Mouse (Mus musculus) hematopoietic stem cell, adult 5-6 weeks (primary cell): ENCODE measurements around the gene Zfp318. TPM values are rescaled to one million over a fixed set of nuclear protein-coding genes. Genes with fewer than 3 reads are reported as not detected.

Source experiments
- ATAC-seq, 2 experiments: fragments of 125-278 bp in 1 of 2; replicated peaks in 1 of 2; 2 replicates each; pipeline ENCODE4 v1.8.0; 2016 to 2017; ENCODE audit warnings: inconsistent platforms in 2 of 2, mild to moderate bottlenecking in 2 of 2, moderate number of reproducible peaks in 2 of 2, low read depth in 1 of 2, moderate TSS enrichment in 1 of 2; ENCODE audit not compliant: low FRiP score in 2 of 2, poor library complexity in 2 of 2, severe bottlenecking in 2 of 2, insufficient read depth in 1 of 2, low TSS enrichment in 1 of 2
- total RNA-seq: library from RNA; stranded (forward); fragments of 172-1452, 232-1000 nt; gene quantifications from 2 replicates; pipeline ENCODE4 v1.2.3, GENCODE M21; 2017

The Zfp318 gene
- total RNA-seq, 1 experiment from 2014 or later, result 64.6 TPM

DNA sequence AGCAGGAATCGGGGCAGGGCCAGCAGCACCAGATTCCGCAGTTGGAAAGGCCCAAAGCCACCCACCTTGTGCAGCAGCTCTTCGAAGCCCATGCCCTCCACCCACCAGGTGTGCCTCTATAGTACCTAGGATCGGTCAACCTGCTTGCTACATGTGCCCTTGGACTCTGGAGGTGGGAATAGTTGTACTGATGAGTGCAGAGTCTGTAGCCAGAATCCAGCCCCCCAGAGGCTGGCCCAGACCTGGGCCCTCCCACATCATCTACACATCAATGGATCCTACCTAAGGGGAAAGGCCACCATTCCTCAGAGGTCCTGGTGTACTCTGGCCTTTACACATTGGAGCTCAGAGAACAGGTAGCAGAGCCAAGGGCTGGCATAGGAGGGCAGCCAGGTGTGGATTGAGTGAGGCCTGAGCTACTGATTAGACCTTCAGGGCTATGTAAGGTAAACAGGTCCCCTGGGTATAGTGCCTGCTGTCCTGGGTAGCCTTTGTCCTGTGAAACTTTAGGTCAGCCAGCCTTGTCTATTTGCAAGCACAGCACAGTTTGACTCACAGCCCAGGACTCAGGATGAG is 54.9 kb downstream of the Zfp318 start, which contains the start of gene Slc22a7:
TSS of gene Slc22a7 (minus strand) at position 160 of the 576 bp plus-strand sequence.
- ATAC-seq, result no peak

DNA sequence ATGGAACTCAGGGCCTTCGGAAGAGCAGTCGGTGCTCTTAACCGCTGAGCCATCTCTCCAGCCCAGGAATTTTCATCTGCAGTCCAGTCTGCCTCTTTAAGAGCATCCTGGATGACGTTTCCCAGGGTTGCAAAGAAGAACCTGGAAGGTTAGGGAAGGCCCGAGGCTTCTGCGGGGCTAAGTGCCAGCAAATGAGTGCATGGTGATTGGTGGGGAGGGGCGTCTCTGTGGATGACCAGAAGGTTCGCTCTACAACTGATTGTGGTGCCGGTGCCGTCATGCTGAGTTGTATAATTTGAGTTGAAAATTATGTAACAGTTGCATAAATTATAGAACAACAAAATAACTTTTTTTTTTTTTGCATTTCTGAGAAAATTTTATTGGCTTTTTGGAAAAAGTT is 55.6 kb downstream of the Zfp318 start:
- no peak for ATAC-seq

DNA sequence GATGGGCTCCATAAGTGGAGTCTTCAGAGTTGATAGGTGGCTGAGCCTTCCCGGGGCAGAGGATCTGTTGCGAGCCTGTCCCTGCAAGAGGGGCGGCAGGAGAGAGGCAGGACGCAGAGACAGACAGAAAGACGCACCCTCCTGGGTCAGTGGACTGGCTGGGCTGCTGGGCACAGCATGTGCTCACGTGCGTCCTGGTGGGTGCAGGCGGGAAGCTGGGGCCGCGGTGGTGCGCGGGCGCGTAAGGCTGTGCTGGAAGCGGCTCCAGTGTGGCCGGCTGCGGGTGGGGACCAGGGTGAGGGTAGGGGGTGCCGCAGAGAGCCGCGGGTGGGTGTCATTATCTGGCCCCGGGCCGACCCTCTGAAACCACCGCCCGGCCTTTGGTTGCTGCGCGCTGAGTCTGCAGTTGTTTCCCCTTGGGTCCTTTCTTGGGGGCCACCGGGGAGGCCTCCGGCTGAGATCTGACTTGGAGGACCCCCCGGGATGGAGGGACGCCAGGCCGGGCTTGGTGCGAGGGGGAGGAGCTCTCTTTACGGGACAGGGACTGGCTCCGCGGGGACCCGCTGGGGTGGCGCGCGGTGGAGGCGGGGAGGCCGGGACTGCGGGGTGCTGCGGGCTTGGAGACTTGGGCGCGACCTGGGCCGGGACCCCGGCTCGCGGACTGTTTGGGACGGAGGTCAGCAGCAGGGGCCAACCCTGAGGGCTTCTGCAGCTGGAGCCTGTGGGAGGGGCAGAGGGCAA is 61.5 kb downstream of the Zfp318 start:
- ATAC-seq, result no peak

DNA sequence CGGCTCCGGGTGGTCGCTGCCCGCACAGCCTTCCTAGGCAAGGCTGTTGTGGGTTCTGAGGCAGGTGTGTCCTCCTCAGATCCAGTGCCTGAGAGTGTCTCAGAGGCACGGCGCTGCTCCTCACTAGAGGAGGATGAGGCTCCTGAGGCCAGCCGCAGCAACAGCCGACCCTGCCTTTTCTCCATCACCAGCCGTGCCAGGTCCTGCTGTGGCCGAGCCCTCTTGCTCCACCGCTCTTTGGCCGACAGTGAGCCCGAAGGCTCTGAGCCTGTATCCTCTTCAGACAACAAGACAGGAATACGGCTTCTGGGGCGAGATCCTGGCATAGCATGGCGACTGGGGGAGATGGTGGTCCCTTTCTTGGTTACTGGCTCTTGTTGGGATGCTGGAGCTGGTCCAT is 62.7 kb downstream of the Zfp318 start:
- ATAC-seq, result no peak

DNA sequence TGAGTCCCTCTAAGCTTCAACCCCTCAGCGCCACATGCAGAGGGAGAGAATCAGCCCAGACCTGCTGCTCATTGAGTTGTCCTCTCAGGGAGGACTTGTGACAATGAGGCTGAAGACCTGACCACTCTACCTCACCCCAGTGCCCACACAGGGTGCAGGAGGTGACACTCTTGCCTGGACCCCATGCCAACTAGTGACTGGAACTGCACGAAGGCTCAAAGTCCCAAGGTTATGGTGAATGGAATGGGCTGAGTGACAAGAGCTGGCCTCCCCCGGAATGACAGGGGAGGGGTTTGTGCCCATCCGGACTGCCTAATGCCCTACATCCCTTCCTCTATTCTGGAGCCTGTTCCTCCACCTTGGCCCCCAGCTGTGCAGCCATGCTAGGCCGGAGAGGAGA is 69.2 kb downstream of the Zfp318 start:
- no peak for ATAC-seq

DNA sequence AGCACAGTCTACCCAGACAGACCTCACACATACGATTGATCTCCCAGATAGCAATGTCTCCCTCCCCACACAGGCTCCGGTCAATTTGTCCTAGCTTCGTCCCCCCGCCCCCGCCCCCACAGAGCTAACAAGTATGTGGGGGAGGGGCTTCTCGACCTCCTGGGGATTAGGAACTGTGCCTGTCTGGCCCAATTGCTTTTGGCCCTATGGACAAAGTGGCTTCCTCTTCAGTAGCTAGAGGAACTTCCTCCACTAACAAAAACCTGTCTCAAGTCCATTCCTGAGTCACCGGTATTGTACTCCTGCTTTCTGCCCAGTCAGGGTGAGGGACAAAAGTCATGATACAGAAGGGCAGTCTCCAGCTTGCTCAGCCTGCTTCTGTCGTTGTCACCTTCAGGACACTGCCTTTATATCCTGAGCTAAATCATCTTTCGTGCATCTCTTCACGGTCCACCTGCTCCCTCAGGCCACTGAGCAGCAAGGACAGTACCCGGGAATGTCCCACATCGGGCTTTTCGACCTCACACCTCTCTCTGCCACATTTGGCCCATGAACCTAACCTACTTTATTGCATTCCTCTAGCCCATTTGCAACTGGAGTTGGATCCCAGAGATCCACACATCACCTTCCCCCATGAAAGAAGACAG is 69.9 kb downstream of the Zfp318 start:
- ATAC-seq, result no peak

DNA sequence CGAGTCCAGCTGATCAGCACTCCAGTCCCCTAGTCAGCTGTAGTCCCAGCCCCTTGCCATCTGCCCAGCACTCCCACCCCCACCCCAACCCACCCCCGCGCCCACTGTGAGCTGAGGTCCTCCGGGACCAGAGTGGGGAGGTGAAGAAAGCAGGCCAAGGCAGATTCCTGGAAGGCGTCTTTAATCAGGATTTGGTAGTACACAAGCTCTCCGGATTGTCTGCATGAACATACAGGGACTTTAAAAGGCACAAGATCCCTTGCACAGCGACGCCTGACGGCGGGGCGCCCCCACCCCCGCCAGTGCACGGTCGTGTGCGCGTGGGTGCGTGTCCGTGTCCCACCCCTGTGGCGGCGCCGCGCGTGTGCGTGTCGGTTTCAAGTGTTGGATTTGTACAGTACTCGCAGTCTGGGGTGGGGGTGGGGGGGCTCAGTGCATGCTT is 70.5 kb downstream of the Zfp318 start:
- ATAC-seq, result no peak

DNA sequence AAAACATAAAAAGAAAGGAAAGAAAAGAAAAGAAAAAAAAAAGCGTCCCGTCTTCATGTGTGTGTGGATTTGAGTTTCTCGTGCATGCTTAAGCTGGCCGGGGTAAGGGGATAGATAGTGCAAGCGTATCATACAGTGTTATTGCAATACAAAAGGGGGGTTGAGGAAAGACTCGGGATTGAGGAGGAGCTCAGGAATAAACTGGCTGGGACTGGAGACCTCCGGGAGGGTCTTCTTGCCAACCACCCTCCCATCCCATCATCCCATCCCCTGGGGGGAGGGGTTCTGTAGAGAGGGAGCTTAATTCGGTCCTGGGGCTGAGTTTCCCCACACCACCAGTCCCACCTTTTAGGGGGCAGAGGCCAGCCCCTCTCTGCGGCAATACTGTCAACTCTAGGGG is 71.0 kb downstream of the Zfp318 start:
- no peak for ATAC-seq

DNA sequence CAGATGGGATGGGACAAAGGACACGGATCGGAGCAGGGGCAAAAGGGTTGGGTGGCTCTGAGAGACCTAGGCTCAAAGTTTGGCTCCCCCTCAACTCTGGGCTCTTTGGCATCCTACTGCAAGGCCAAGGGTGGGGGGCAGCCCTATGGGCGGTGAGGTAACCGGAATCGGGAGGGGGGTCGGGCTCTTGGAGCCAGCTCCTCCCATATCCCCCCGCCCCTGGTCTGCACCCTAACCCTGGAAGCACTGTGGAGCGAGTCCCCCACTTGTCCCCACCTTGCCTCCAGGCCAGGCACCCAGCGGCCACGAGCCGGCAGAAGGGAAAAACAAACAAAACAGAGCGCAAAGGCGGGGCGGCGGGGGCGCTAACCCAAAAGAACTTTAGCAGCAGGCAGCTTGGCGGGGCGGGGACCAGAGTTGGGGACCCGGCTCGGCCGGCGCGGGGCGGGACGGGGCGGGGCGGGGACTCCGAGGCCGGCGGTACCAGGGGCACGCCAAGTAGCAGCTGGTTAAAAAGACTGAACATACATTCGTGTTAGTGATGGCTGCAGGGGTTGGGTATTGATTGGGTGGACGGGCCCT is 71.7 kb downstream of the Zfp318 start:
- no peak for ATAC-seq

DNA sequence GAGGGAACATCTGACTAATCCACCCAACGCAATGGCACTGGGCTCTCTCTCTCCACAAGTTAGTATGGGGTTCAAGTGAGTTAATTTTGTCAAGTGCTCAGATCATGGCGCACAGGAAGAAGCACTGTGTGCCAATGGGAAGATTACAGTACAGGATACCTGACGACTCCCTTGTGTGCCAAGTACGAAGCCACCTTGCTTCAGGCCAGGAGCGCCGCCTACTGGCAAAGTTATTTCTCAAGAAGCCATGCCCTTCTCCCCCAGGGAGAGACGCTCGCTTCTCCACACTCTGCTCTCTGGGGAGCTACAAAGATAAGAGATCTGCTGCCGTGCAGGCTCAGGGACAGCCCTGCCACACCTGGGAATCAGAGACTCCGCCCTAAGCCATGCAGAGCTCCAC is 74.3 kb downstream of the Zfp318 start:
- no peak; a peak in 1 of 4 replicates for ATAC-seq

DNA sequence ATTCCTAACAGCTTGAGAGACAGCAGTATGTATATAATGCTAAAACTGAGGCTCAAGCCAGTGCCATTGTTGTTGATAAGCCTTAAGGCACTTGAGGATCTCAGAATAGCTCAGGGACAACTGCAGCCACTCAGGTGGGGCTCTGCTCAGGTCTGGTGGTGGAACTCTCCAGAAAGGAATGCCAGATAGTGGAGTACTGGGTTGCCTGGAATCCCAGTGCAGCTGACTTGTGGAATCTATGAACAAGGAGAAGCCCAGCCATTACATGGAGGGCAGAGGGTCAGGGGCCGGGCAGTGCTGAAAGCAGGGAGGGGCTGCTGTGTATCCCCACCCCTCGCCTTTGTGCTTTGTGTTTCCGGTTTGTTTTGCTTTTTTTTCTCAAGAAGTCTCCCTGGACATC is 74.9 kb downstream of the Zfp318 start:
- ATAC-seq, result no peak

DNA sequence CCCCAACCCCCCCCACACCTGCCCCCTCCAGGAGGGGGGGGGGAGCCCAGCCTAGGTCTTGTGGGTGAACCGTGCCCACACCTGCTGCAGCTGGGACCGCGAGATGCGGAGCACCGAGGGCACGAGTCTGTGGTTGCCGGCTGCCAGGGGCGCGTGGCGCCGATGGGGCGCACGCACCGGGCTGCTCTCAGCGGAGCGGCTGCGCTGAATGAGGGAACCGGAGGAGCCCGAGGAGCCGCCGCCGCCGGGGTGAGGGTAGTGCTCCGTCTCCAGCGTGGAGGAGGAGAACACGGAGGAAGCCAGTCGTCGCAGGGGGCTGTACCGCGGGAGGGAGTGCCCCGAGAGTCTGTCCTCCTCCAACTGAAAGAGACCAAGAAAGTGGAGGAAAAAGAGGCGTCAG is 77.1 kb downstream of the Zfp318 start:
- peak in 1 of 2 experiments; percentile 41; a peak in 1 of 4 replicates for ATAC-seq

DNA sequence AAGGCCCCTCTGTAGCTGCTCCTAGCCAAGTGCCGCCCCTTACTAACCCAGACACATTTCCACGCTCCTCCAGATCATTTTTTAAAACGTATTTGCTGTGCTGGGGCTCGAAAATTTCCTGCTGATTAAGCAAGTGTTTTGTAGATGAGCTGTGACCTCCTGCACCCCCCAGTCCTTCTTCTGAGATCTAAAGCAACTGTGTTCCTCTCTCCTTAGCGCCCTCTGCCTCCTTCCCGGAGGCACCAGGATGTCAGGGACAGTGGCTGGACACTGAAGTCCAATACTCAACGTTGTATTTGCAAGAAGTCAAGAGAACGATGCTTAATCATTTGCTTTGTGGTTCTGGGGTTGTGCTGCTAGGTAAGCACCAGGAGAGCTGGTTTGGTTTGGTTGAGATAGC is 77.8 kb downstream of the Zfp318 start:
- ATAC-seq, result no peak

DNA sequence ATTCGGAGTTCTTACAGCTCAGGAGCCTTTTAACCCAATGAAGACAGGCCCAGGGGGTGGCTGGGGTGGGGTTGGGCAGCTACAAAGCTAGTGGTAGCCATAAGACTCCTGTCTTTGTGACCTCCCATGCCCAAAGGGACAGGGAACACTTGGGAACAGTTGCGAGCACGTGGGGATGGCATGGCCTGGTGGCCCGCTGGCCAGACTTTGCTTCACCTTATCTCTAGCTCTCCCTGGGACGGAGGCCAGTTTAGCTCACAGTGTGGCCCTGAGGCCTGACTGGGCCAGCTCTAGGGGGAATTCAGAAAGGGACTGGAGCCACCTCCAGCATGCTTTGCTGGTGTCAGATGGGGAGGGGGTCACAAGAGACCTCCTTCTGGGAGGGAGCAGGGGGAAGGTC is 78.7 kb downstream of the Zfp318 start:
- ATAC-seq, result no peak

DNA sequence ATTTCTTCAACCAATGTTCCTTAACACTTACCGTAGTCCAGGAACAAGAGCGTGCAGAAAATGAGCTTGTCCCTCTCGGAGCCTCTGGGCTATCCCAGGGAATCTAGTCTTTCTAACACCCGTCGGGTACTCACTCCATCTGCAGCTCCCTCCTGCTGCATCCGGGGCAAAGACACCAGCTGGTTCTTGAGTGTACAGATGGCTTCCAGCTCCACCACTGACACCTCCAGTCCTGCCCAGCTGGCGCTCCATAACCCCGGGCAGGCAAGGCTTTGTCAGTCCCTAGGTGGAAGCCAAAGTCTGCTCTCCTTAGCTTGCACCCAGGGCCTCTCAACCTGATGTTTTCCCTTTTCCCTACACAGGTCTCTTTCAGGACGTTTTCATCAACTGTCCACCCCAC is 84.3 kb downstream of the Zfp318 start:
- ATAC-seq, result no peak
